Mouse (Mus musculus): ENCODE measurements around the gene Olfr598. TPM values are rescaled to one million over a fixed set of nuclear protein-coding genes. Genes with fewer than 3 reads are reported as not detected.
"Not testable (repeated sequence)": the region's sequence is repeated elsewhere in the genome, so short reads cannot be mapped to it uniquely, and the experiment has no call there.

The Olfr598 gene
- not detected for total RNA-seq (2021)
- long read RNA-seq, experiment 1, result 0 reads
- long read RNA-seq, experiment 2, result 0 reads

GRCm38 (mm10) chr7:103323268-103323667 is at the start of gene Olfr598:
Olfr598 (plus strand) TSS chr7:103323568.
- DNase-seq, result no peak

GRCm38 (mm10) chr7:103305348-103305747 is 18.0 kb upstream of the Olfr598 start, which contains the start of gene Olfr596:
Olfr596 (plus strand) TSS chr7:103305648.
- not testable (repeated sequence) for DNase-seq

GRCm38 (mm10) chr7:103316015-103316414 is 7.4 kb upstream of the Olfr598 start, which contains the start of gene Olfr597:
Olfr597 (plus strand) TSS chr7:103316315.
- not testable (repeated sequence) for DNase-seq

- no peak for DNase-seq
Measured at GRCm38 (mm10) chr7:103335617-103336016, 12.2 kb downstream of the Olfr598 start, which contains the start of gene Olfr599. Olfr599 (plus strand) TSS chr7:103335917.

- no peak for DNase-seq
Measured at GRCm38 (mm10) chr7:103349569-103349968, 26.2 kb downstream of the Olfr598 start, which contains the start of gene Olfr600. Olfr600 (minus strand) TSS chr7:103349669.

- no peak for DNase-seq
Measured at GRCm38 (mm10) chr7:103362555-103362954, 39.2 kb downstream of the Olfr598 start, which contains the start of gene Olfr601. Olfr601 (minus strand) TSS chr7:103362655.

Other genes with a start within 250 kb of the Olfr598 start
- gene Olfr584, start 241.7 kb upstream of the Olfr598 start, total RNA-seq (2021), result not detected
- gene Olfr585, start 225.8 kb upstream of the Olfr598 start, total RNA-seq (2021), result not detected
- gene Olfr586, start 197.9 kb upstream of the Olfr598 start, total RNA-seq (2021), result not detected
- gene Olfr588-ps1, start 182.7 kb upstream of the Olfr598 start, total RNA-seq (2021), result not detected
- not detected for gene Olfr589, start 167.2 kb upstream of the Olfr598 start, total RNA-seq (2021)
- gene Olfr591, start 145.2 kb upstream of the Olfr598 start, total RNA-seq (2021), result not detected
- not detected for gene Olfr592, start 138.8 kb upstream of the Olfr598 start, total RNA-seq (2021)
- not detected for gene Olfr593, start 111.7 kb upstream of the Olfr598 start, total RNA-seq (2021)
- gene Olfr594, start 106.6 kb upstream of the Olfr598 start, total RNA-seq (2021), result not detected
- gene Usp17ld, start 71.1 kb upstream of the Olfr598 start, total RNA-seq (2021), result not detected
- not detected for gene Olfr596, start 17.9 kb upstream of the Olfr598 start, total RNA-seq (2021)
- gene Olfr597, start 7.3 kb upstream of the Olfr598 start, total RNA-seq (2021), result not detected
- gene Olfr599, start 12.3 kb downstream of the Olfr598 start, total RNA-seq (2021), result not detected
- gene Olfr600, start 26.1 kb downstream of the Olfr598 start, total RNA-seq (2021), result not detected
- gene Olfr601, start 39.1 kb downstream of the Olfr598 start, total RNA-seq (2021), result not detected
- gene Olfr603, start 62.6 kb downstream of the Olfr598 start, total RNA-seq (2021), result not detected
- gene Usp17lc, start 91.5 kb downstream of the Olfr598 start, total RNA-seq (2021), result not detected
- gene Olfr605, start 121.9 kb downstream of the Olfr598 start, total RNA-seq (2021), result not detected
- gene Olfr606, start 125.5 kb downstream of the Olfr598 start, total RNA-seq (2021), result not detected
- gene Olfr607, start 140.6 kb downstream of the Olfr598 start, total RNA-seq (2021), result not detected
- gene Olfr608, start 146.3 kb downstream of the Olfr598 start, total RNA-seq (2021), result not detected
- gene Olfr609, start 174.5 kb downstream of the Olfr598 start, total RNA-seq (2021), result not detected
- not detected for gene Olfr610, start 188.6 kb downstream of the Olfr598 start, total RNA-seq (2021)
- not detected for gene Olfr611, start 197.3 kb downstream of the Olfr598 start, total RNA-seq (2021)
- not detected for gene Olfr612, start 219.1 kb downstream of the Olfr598 start, total RNA-seq (2021)
- not detected for gene Olfr613, start 224.5 kb downstream of the Olfr598 start, total RNA-seq (2021)
- not detected for gene Olfr615, start 232.5 kb downstream of the Olfr598 start, total RNA-seq (2021)
- gene Olfr616, start 245.6 kb downstream of the Olfr598 start, total RNA-seq (2021), result not detected
- gene Olfr617, start 249.5 kb downstream of the Olfr598 start, total RNA-seq (2021), result not detected

Measured in adrenal gland, postnatal 36 days (tissue).